ENCODE assay signal across 8 mouse cellular contexts in genomic region chr15:61395296-61395826, GRCm38 (mm10).
A peak's percentile ranks its signal among the peaks of the same experiment; 100 is the strongest.
DNase-seq lines count a peak whose midpoint lies in the region; ATAC-seq and TF ChIP-seq lines count a peak whose summit lies in the region.

No protein-coding gene starts in this region.

- no peak overlapping the region for H3K9ac ChIP-seq in lung, postnatal 0 days (replicated peaks; ENCODE audit: low read depth)

- DNase-seq in 3T3-L1 (ENCODE audit: low read depth, low spot score), result peak; percentile 66
- peak; percentile 15 for DNase-seq in adrenal gland, postnatal 25 days
- DNase-seq in heart, adult 8-10 months (ENCODE audit: low spot score), result peak; percentile 74
- DNase-seq in kidney, adult 2 months, result peak; percentile 74
- peak; percentile 81 for DNase-seq in lung, postnatal 0 days (ENCODE audit: low spot score)
- DNase-seq in telencephalon, adult 2 months (ENCODE audit: low read depth, low spot score), result peak; percentile 4
- DNase-seq in gastrocnemius, postnatal 10 days, result no peak
- no peak for DNase-seq in cerebellum, postnatal 4 days (ENCODE audit: low spot score in 2 of 2)

- no peak overlapping the region for H3K4me2 ChIP-seq in lung, postnatal 0 days (replicated peaks; ENCODE audit: low read depth, low read length)

- no peaks in the 10 kb centered on the region for H3K9me3 ChIP-seq in lung, postnatal 0 days (ENCODE audit: low read length)

- peak; percentile 81 for TF ChIP-seq EP300 in lung, postnatal 0 days (IDR thresholded peaks at IDR 0.05)

- peak; percentile 84 for ATAC-seq in lung, postnatal 0 days

- no peaks in the 10 kb centered on the region for H3K4me1 ChIP-seq in kidney, adult 2 months (ENCODE audit: control insufficient read depth, insufficient read depth, low read length)
- H3K4me1 ChIP-seq in lung, postnatal 0 days (ENCODE audit: insufficient read depth, low read depth, low read length), result no peaks in the 10 kb centered on the region

- no peaks in the 10 kb centered on the region for H3K36me3 ChIP-seq in kidney, adult 2 months (ENCODE audit: control insufficient read depth, insufficient read depth, low read length)
- no peaks in the 10 kb centered on the region for H3K36me3 ChIP-seq in lung, postnatal 0 days (ENCODE audit: insufficient read depth, low read length)

- no peak overlapping the region for H3K4me3 ChIP-seq in kidney, adult 2 months (ENCODE audit: insufficient read depth, low read depth, low read length)
- H3K4me3 ChIP-seq in lung, postnatal 0 days (ENCODE audit: low read depth, low read length), result no peak overlapping the region

- H3K27me3 ChIP-seq in kidney, adult 2 months (replicated peaks; ENCODE audit: control insufficient read depth, insufficient read depth, low read length), result no peaks in the 10 kb centered on the region
- H3K27me3 ChIP-seq in lung, postnatal 0 days (replicated peaks; ENCODE audit: insufficient read depth, low read length), result no peaks in the 10 kb centered on the region

- H3K27ac ChIP-seq in kidney, adult 2 months (ENCODE audit: insufficient read depth, low read depth, low read length), result no peak overlapping the region
- H3K27ac ChIP-seq in lung, postnatal 0 days (ENCODE audit: low read length), result no peak overlapping the region

- no peak for TF ChIP-seq POLR2A in kidney, adult 2 months (IDR thresholded peaks at IDR 0.05; ENCODE audit: low read depth, low read length)

- WGBS in kidney, adult 2 months, result 12% methylated on average over 8 of the region's 8 CpGs
- WGBS in lung, postnatal 0 days, result 11% methylated on average over 8 of the region's 8 CpGs

- no peak for TF ChIP-seq CTCF in kidney, adult 2 months (conservative IDR thresholded peaks at IDR 0.05; ENCODE audit: insufficient read depth, insufficient read length, low read depth, low read length)
- no peak for TF ChIP-seq CTCF in lung, postnatal 0 days (IDR thresholded peaks at IDR 0.05)

Comparison
In these comparisons a context has a peak if more than half of its experiments do, and no peak if none do; other contexts are left out.
1. DNase-seq: peak in 3T3-L1 (single experiment), adrenal gland, postnatal 25 days (single experiment), heart, adult 8-10 months (single experiment), kidney, adult 2 months (single experiment), lung, postnatal 0 days (single experiment) and telencephalon, adult 2 months (single experiment); none in gastrocnemius, postnatal 10 days (single experiment) and cerebellum, postnatal 4 days (0 of 2).